Mouse (Mus musculus) kidney, postnatal 36 days (tissue): Measurements from ENCODE around the gene Slc2a4.

ENCODE experiments used
- DNase-seq, 2 experiments: peaks; one replicate each; pipeline ENCODE4 v3.0.0; 2021 to 2022; ENCODE audit warnings: mixed read lengths in 2 of 2

The Slc2a4 gene

GRCm38 (mm10) chr11:69895291-69895690, 52.7 kb downstream of the Slc2a4 start, which contains the start of gene Acap1:
Gene Acap1 (minus strand): TSS chr11:69895539.
- DNase-seq, result no peak

- no peak for DNase-seq
These were observed 53.3 kb downstream of the Slc2a4 start for GRCm38 (mm10) chr11:69894671-69895070.
